Mouse (Mus musculus) C2C12 (cell line): Measurements from ENCODE around the gene Cyp2e1.

Source experiments
- CEBPB ChIP-seq: IDR thresholded peaks from one replicate; pipeline ENCODE4 v1.6.1; 2011; ENCODE audit warnings: low read depth, mild to moderate bottlenecking, control low read depth, moderate library complexity
- CTCF ChIP-seq: IDR thresholded peaks from one replicate; pipeline ENCODE4 v1.5.1; 2011; ENCODE audit not compliant: control insufficient read depth, insufficient read depth, insufficient read length
- FOSL1 ChIP-seq: IDR thresholded peaks from one replicate; pipeline ENCODE4 v1.8.0; 2011; ENCODE audit warnings: mild to moderate bottlenecking, low read length; ENCODE audit not compliant: poor library complexity, insufficient read depth, severe bottlenecking
- MAX ChIP-seq: IDR thresholded peaks from one replicate; pipeline ENCODE4 v1.6.1; 2011; ENCODE audit warnings: mild to moderate bottlenecking, control low read depth
- MYOD1 ChIP-seq: IDR thresholded peaks from one replicate; pipeline ENCODE4 v1.6.1; 2011; ENCODE audit warnings: low read depth; ENCODE audit not compliant: control insufficient read depth, insufficient read length
- MYOG ChIP-seq: IDR thresholded peaks from one replicate; pipeline ENCODE4 v1.6.1; 2011; ENCODE audit not compliant: control insufficient read depth, insufficient read length; ENCODE audit errors: extremely low read depth
- USF1 ChIP-seq: IDR thresholded peaks from one replicate; pipeline ENCODE4 v1.6.1; 2011; ENCODE audit warnings: low read depth, mild to moderate bottlenecking, control low read depth, moderate library complexity

DNA sequence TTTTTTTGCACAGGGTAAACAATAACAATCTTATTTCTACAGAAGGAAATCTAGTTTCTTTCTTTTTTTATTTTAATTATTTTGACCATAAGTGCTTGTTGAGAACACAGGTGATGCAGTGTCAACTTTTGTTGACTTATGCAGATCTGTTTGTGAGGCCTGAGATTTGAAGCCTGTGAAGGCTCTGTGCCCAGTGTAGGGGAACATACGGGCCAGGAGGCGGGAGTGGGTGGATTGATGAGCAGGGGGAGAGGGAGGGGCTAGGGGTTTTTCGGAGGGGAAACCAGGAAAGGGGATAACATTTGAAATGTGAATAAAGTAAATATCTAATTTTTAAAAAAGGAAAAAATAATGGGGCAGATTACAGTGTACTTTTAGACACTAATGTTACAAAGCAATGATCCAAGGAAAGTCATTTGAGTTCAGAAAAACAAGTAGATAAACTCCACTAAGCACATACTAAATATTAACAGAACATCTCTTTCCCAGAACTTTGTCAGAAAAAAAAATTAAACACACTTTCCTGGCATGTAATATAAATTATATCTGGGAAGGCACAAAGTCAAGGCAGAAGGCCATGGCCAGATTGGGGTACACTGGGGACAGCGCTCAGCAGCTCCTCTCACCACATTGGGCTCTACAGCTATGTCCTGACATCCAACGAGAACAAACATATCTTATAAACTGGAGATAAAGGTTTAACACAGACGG is 15.3 kb upstream of the Cyp2e1 start:
- TF ChIP-seq CTCF = no peak
- TF ChIP-seq MAX = no peak
- TF ChIP-seq USF1 = no peak
- no peak for TF ChIP-seq FOSL1
- TF ChIP-seq MYOG = no peak
- TF ChIP-seq MYOD1 = no peak
- TF ChIP-seq CEBPB = no peak
